Mouse (Mus musculus) liver, adult 2 months (tissue): Measurements from ENCODE around the gene St14.

Experiments
- CTCF ChIP-seq: fragments of 200-500 bp; IDR thresholded peaks from 2 replicates; pipeline ENCODE4 v1.5.1; 2011; ENCODE audit warnings: low read depth, low read length, control low read depth
- POLR2A ChIP-seq: fragments of 200-500 bp; IDR thresholded peaks from 2 replicates; pipeline ENCODE4 v1.6.1; 2011; ENCODE audit warnings: low read length, control low read depth; ENCODE audit not compliant: insufficient read depth; ENCODE audit errors: extremely low read depth

DNA sequence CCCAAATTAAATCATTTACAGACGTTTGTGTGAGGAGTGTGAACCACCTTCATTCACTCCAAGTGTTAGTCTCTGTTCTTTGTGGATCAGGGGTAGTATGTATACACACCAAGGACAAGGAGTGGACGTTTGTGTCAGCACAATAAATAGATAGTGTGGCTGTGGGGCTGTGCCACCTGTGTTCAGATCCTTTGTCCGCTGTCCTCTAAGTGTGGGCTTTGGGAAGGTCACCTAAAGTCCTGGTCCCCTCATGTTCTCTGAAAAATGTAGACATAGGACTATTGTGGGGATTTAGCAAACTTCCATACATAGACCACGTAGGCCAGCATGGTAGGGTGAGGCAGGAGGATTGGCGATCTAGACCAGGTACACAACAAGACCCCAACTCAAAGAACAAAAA is 46.1 kb downstream of the St14 start:
- TF ChIP-seq CTCF (no peak), POLR2A (no peak)
